10 mouse cellular contexts compared by ENCODE assay signal in genomic region chr5:114557765-114558731, GRCm38 (mm10). TPM values are rescaled to one million over a fixed set of nuclear protein-coding genes. Genes with fewer than 3 reads are reported as not detected.
DNase-seq lines count a peak whose midpoint lies in the region; ATAC-seq lines count a peak whose summit lies in the region.
"Had no signal": no experiment of that assay in that cellular context is flagged by ENCODE, and none has a peak within 500 bp of the region (broad histone marks: within the 10 kb centered on the region; RNA-seq: fewer than 3 reads in every experiment).

No protein-coding gene starts in this region.

- DNase-seq in kidney, adult 18-20 months: no peak
- DNase-seq in embryonic facial prominence, embryonic 11.5 days (ENCODE audit: low spot score): peak; percentile 67
- peak; percentile 68 for DNase-seq in limb, embryonic 10.5 days (ENCODE audit: low spot score)
- DNase-seq in spleen, postnatal 4 days (ENCODE audit: low spot score in 2 of 2): no peak
- no peak for DNase-seq in ovary, postnatal 10 days (ENCODE audit: low spot score)
- DNase-seq in gastrocnemius, postnatal 36 days: no peak
- DNase-seq: right cerebral cortex, postnatal 14 days had no signal

- no peak overlapping the region for H3K9ac ChIP-seq in kidney, embryonic 14.5 days (ENCODE audit: low read depth, low read length)
- H3K9ac ChIP-seq in embryonic facial prominence, embryonic 11.5 days (replicated peaks; ENCODE audit: low read length): no peak overlapping the region
- H3K9ac ChIP-seq in midbrain, embryonic 12.5 days (replicated peaks): no peak overlapping the region

- no peak overlapping the region for H3K4me2 ChIP-seq in kidney, embryonic 14.5 days (replicated peaks; ENCODE audit: low read depth, low read length)
- H3K4me2 ChIP-seq in embryonic facial prominence, embryonic 11.5 days (ENCODE audit: low read depth, low read length): no peak overlapping the region
- H3K4me2 ChIP-seq in midbrain, embryonic 12.5 days (replicated peaks): no peak overlapping the region

- no peaks in the 10 kb centered on the region for H3K27me3 ChIP-seq in kidney, embryonic 14.5 days (ENCODE audit: control insufficient read depth, insufficient read depth, low read length)
- no peaks in the 10 kb centered on the region for H3K27me3 ChIP-seq in embryonic facial prominence, embryonic 11.5 days (ENCODE audit: control insufficient read depth, insufficient read depth, low read length)
- no peaks in the 10 kb centered on the region for H3K27me3 ChIP-seq in limb, embryonic 10.5 days (ENCODE audit: low read depth, poor library complexity, severe bottlenecking)
- H3K27me3 ChIP-seq in midbrain, embryonic 12.5 days: 0 out of 2 replicates have a peak, but pooled peaks cover 3% of the 10 kb centered on the region

- peak overlapping the region; percentile 32; the same call in 1 of the 2 replicates for H3K27ac ChIP-seq in kidney, embryonic 14.5 days (ENCODE audit: low read depth, low read length)
- H3K27ac ChIP-seq in embryonic facial prominence, embryonic 11.5 days (replicated peaks; ENCODE audit: low read depth, low read length): 0 out of 2 replicates have a peak overlapping the region, but pooled peaks have one; percentile 11
- H3K27ac ChIP-seq in limb, embryonic 10.5 days: peak overlapping the region; percentile 81
- H3K27ac ChIP-seq in midbrain, embryonic 12.5 days (replicated peaks): peak overlapping the region; percentile 70

- 47% methylated on average over 20 of the region's 20 CpGs for WGBS in kidney, embryonic 14.5 days
- 48% methylated on average over 20 of the region's 20 CpGs for WGBS in embryonic facial prominence, embryonic 11.5 days
- 48% methylated on average over 20 of the region's 20 CpGs for WGBS in limb, embryonic 10.5 days
- WGBS in midbrain, embryonic 12.5 days: 31% methylated on average over 20 of the region's 20 CpGs

- no peak overlapping the region for H3K4me3 ChIP-seq in kidney, embryonic 14.5 days (ENCODE audit: low read length)
- no peak overlapping the region for H3K4me3 ChIP-seq in embryonic facial prominence, embryonic 11.5 days (ENCODE audit: low read depth, low read length)
- H3K4me3 ChIP-seq in limb, embryonic 10.5 days: peak overlapping the region; percentile 16; the same call in 1 of the 2 replicates
- no peak overlapping the region for H3K4me3 ChIP-seq in midbrain, embryonic 12.5 days

- no peaks in the 10 kb centered on the region; the same call in 1 of the 2 replicates for H3K9me3 ChIP-seq in kidney, embryonic 14.5 days (ENCODE audit: control insufficient read depth, low read length)
- H3K9me3 ChIP-seq in embryonic facial prominence, embryonic 11.5 days (replicated peaks; ENCODE audit: control insufficient read depth, low read length): peaks cover 3% of the 10 kb centered on the region; the same call in 1 of the 2 replicates
- H3K9me3 ChIP-seq in limb, embryonic 10.5 days (replicated peaks): 0 out of 2 replicates have a peak, but pooled peaks cover 2% of the 10 kb centered on the region
- no peaks in the 10 kb centered on the region for H3K9me3 ChIP-seq in midbrain, embryonic 12.5 days

- H3K36me3 ChIP-seq in kidney, embryonic 14.5 days (ENCODE audit: control insufficient read depth, insufficient read depth, low read length): no peaks in the 10 kb centered on the region
- H3K36me3 ChIP-seq in embryonic facial prominence, embryonic 11.5 days (replicated peaks; ENCODE audit: control insufficient read depth, insufficient read depth, low read depth, low read length): no peaks in the 10 kb centered on the region
- no peaks in the 10 kb centered on the region for H3K36me3 ChIP-seq in limb, embryonic 10.5 days
- no peaks in the 10 kb centered on the region for H3K36me3 ChIP-seq in midbrain, embryonic 12.5 days

- intact Hi-C loops in gastrocnemius, postnatal 36 days (cut with DNase I): no loop called here

- ATAC-seq in kidney, embryonic 14.5 days (ENCODE audit: low FRiP score, low TSS enrichment): peak; percentile 80
- no peak for ATAC-seq in embryonic facial prominence, embryonic 11.5 days (replicated peaks; ENCODE audit: insufficient number of reproducible peaks, low FRiP score, low TSS enrichment, low read depth)
- ATAC-seq in midbrain, embryonic 12.5 days (ENCODE audit: low FRiP score, low read depth): peak; percentile 58
- ATAC-seq: hindbrain, embryonic 16.5 days had no signal

- peaks cover 26% of the 10 kb centered on the region for H3K4me1 ChIP-seq in kidney, embryonic 14.5 days (ENCODE audit: control insufficient read depth, insufficient read depth, low read length)
- peaks cover 4% of the 10 kb centered on the region for H3K4me1 ChIP-seq in embryonic facial prominence, embryonic 11.5 days (ENCODE audit: control insufficient read depth, insufficient read depth, low read length)
- peaks cover 55% of the 10 kb centered on the region for H3K4me1 ChIP-seq in limb, embryonic 10.5 days
- H3K4me1 ChIP-seq in midbrain, embryonic 12.5 days: peaks cover 38% of the 10 kb centered on the region

RNA-seq across cellular contexts. Expression of gene Fam222a, which starts 9.8 kb away (rescaled TPM):
- 5.6 and 5.8 TPM in 2 replicates for polyA plus RNA-seq in kidney, embryonic 14.5 days (2014; fragmentation: Nextera tagmentation; extraction: Ambion mirVana)
- polyA plus RNA-seq in embryonic facial prominence, embryonic 11.5 days (2014; fragmentation: Nextera tagmentation; extraction: Ambion mirVana): 2.5 and 2.7 TPM in 2 replicates
- polyA plus RNA-seq in limb, embryonic 10.5 days (2016; fragmentation: Nextera tagmentation; extraction: Ambion mirVana): 1.4 and 1.9 TPM in 2 replicates
- 9.4 and 10.2 TPM in 2 replicates for polyA plus RNA-seq in midbrain, embryonic 12.5 days (2016; fragmentation: Nextera tagmentation; extraction: Ambion mirVana)
- total RNA-seq in gastrocnemius, postnatal 36 days (2021): under 1 TPM; 0.22 to 0.28 TPM

Comparison
In these comparisons a context has a peak if more than half of its experiments do, and no peak if none do; other contexts are left out.
1. H3K27ac ChIP-seq: peak in every context shown above with its lines; median percentile 81 in limb, embryonic 10.5 days; 70 in midbrain, embryonic 12.5 days; 32 in kidney, embryonic 14.5 days; 11 in embryonic facial prominence, embryonic 11.5 days.
2. DNase-seq: peak in embryonic facial prominence, embryonic 11.5 days (single experiment) and limb, embryonic 10.5 days (single experiment); none in kidney, adult 18-20 months (single experiment), spleen, postnatal 4 days (0 of 2), ovary, postnatal 10 days (single experiment) and gastrocnemius, postnatal 36 days (0 of 2).